Mouse (Mus musculus) liver, embryonic 13.5 days (tissue): Measurements from ENCODE around the gene Sdcbp2. TPM values are rescaled to one million over a fixed set of nuclear protein-coding genes. Genes with fewer than 3 reads are reported as not detected.
"Not testable (repeated sequence)": the region's sequence is repeated elsewhere in the genome, so short reads cannot be mapped to it uniquely, and the experiment has no call there.

Experiments used
- ATAC-seq: fragments of 200-750 bp; cut with Nextera tagmentation; 2 replicates; pipeline ENCODE4 v1.8.0; 2017; ENCODE audit warnings: low read depth, mild to moderate bottlenecking, moderate number of reproducible peaks, moderate library complexity
- DNase-seq: peaks from one replicate; pipeline ENCODE4 v3.0.0; 2022
- H3K27ac ChIP-seq: fragments of 300-500 bp; sonication (generic); 2 replicates; pipeline ENCODE4 v1.5.1; 2015; ENCODE audit warnings: moderate library complexity, mild to moderate bottlenecking, inconsistent platforms
- H3K27me3 ChIP-seq: fragments of 300-500 bp; sonication (generic); 2 replicates; pipeline ENCODE4 v1.6.1; 2015; ENCODE audit warnings: mild to moderate bottlenecking, inconsistent platforms
- H3K36me3 ChIP-seq: fragments of 300-500 bp; sonication (generic); 2 replicates; pipeline ENCODE4 v1.6.1; 2015; ENCODE audit warnings: mild to moderate bottlenecking, inconsistent platforms
- H3K4me1 ChIP-seq: fragments of 300-500 bp; sonication (generic); replicated peaks from 2 replicates; pipeline ENCODE4 v1.6.1; 2015; ENCODE audit warnings: inconsistent platforms
- H3K4me2 ChIP-seq: fragments of 300-500 bp; sonication (generic); 2 replicates; pipeline ENCODE4 v1.6.1; 2015; ENCODE audit warnings: inconsistent platforms, mild to moderate bottlenecking, moderate library complexity
- H3K4me3 ChIP-seq: fragments of 300-500 bp; sonication (generic); replicated peaks from 2 replicates; pipeline ENCODE4 v1.5.1; 2015; ENCODE audit warnings: mild to moderate bottlenecking, inconsistent platforms
- H3K9ac ChIP-seq: fragments of 300-500 bp; sonication (generic); 2 replicates; pipeline ENCODE4 v1.6.1; 2015; ENCODE audit warnings: mild to moderate bottlenecking, inconsistent platforms
- H3K9me3 ChIP-seq: fragments of 300-500 bp; sonication (generic); replicated peaks from 2 replicates; pipeline ENCODE4 v1.6.1; 2016; ENCODE audit warnings: inconsistent platforms
- WGBS: fragments of 180-500 bp; shearing (Covaris S2); methylation state at CpG from one replicate; pipeline ENCODE4 v1.1.7; 2015; ENCODE audit not compliant: insufficient replicate concordance; 5-methylcytosine and 5-hydroxymethylcytosine counted together
- polyA plus RNA-seq: library from polyadenylated mRNA; unstranded; fragments of >200 nt; fragmentation: Nextera tagmentation; extraction: Ambion mirVana; gene quantifications from 2 replicates; pipeline ENCODE4 v1.2.1, GENCODE M21; 2015

The Sdcbp2 gene
- polyA plus RNA-seq, 1 experiment from 2014 or later = 0.33 TPM

GRCm38 (mm10) chr2:151603630-151604029 is 31.2 kb downstream of the Sdcbp2 start:
- Histone ChIP-seq H3K27me3 (0 out of 2 replicates have a peak, but pooled peaks cover 4% of the 10 kb centered on the region), H3K4me3 (no peak overlapping the region)
- 37% methylated on average over 4 of the region's 4 CpGs for WGBS

GRCm38 (mm10) chr2:151605437-151605987 is 33.1 kb downstream of the Sdcbp2 start:
- Histone ChIP-seq H3K4me2 (no peak overlapping the region), H3K4me3 (no peak overlapping the region), H3K36me3 (no peaks in the 10 kb centered on the region), H3K4me1 (no peaks in the 10 kb centered on the region), H3K9me3 (no peaks in the 10 kb centered on the region), H3K27me3 (no peaks in the 10 kb centered on the region), H3K9ac (no peak overlapping the region), H3K27ac (no peak overlapping the region)
- no peak for ATAC-seq
- DNase-seq = no peak
- WGBS = 36% methylated on average over 10 of the region's 11 CpGs

More at GRCm38 (mm10) chr2:151603630-151604029, 31.2 kb downstream of the Sdcbp2 start:
- ATAC-seq = no peak
- H3K9me3 ChIP-seq = no peaks in the 10 kb centered on the region
- DNase-seq = no peak
- H3K4me2 ChIP-seq = no peak overlapping the region
- H3K9ac ChIP-seq = no peak overlapping the region
- H3K27ac ChIP-seq = no peak overlapping the region
- no peaks in the 10 kb centered on the region for H3K4me1 ChIP-seq
- no peaks in the 10 kb centered on the region for H3K36me3 ChIP-seq

GRCm38 (mm10) chr2:151608435-151608834 is 36.0 kb downstream of the Sdcbp2 start:
- H3K9ac ChIP-seq = no peak overlapping the region
- no peak overlapping the region for H3K4me3 ChIP-seq
- H3K4me1 ChIP-seq = no peaks in the 10 kb centered on the region
- no peaks in the 10 kb centered on the region for H3K36me3 ChIP-seq
- WGBS = 54% methylated on average over 1 of the region's 1 CpGs
- H3K27me3 ChIP-seq = no peaks in the 10 kb centered on the region
- DNase-seq (no peak), ATAC-seq (no peak)
- no peak overlapping the region for H3K4me2 ChIP-seq
- H3K27ac ChIP-seq = no peak overlapping the region
- no peaks in the 10 kb centered on the region for H3K9me3 ChIP-seq

- no peaks in the 10 kb centered on the region for H3K9me3 ChIP-seq
- H3K27me3 ChIP-seq = no peaks in the 10 kb centered on the region; the same call in 1 of the 2 replicates
- no peak overlapping the region for H3K4me3 ChIP-seq
- H3K4me1 ChIP-seq = no peaks in the 10 kb centered on the region
- no peak overlapping the region for H3K27ac ChIP-seq
- H3K36me3 ChIP-seq = no peaks in the 10 kb centered on the region
- no peak overlapping the region for H3K4me2 ChIP-seq
- ATAC-seq (no peak), DNase-seq (no peak)
- WGBS = 40% methylated on average over 3 of the region's 3 CpGs
- no peak overlapping the region for H3K9ac ChIP-seq
These were observed 37.6 kb downstream of the Sdcbp2 start for GRCm38 (mm10) chr2:151609974-151610373.

- not testable (repeated sequence) for DNase-seq, H3K27ac ChIP-seq, H3K4me3 ChIP-seq, H3K4me2 ChIP-seq, H3K9me3 ChIP-seq, H3K27me3 ChIP-seq, H3K36me3 ChIP-seq, H3K9ac ChIP-seq, H3K4me1 ChIP-seq, ATAC-seq
- WGBS = 69% methylated on average over 8 of the region's 8 CpGs
These were observed 43.4 kb downstream of the Sdcbp2 start for GRCm38 (mm10) chr2:151615779-151616178.

- Histone ChIP-seq H3K4me3 (no peak overlapping the region), H3K4me1 (no peaks in the 10 kb centered on the region), H3K36me3 (no peaks in the 10 kb centered on the region), H3K9ac (no peak overlapping the region), H3K4me2 (no peak overlapping the region), H3K27ac (no peak overlapping the region), H3K27me3 (no peaks in the 10 kb centered on the region; the same call in 1 of the 2 replicates), H3K9me3 (no peaks in the 10 kb centered on the region)
- 60% methylated on average over 6 of the region's 6 CpGs for WGBS
- ATAC-seq (no peak), DNase-seq (no peak)
These were observed 44.3 kb downstream of the Sdcbp2 start for GRCm38 (mm10) chr2:151616551-151617329.

- H3K9me3 ChIP-seq = no peaks in the 10 kb centered on the region
- no peak overlapping the region for H3K4me3 ChIP-seq
- 47% methylated on average over 3 of the region's 3 CpGs for WGBS
- DNase-seq (no peak), ATAC-seq (no peak)
- H3K4me2 ChIP-seq = no peak overlapping the region
- H3K36me3 ChIP-seq = no peaks in the 10 kb centered on the region
- no peak overlapping the region for H3K9ac ChIP-seq
- no peaks in the 10 kb centered on the region for H3K27me3 ChIP-seq
- H3K4me1 ChIP-seq = no peaks in the 10 kb centered on the region
- H3K27ac ChIP-seq = no peak overlapping the region
These were observed 51.4 kb downstream of the Sdcbp2 start for GRCm38 (mm10) chr2:151623776-151624175.

GRCm38 (mm10) chr2:151626296-151626695 is 53.9 kb downstream of the Sdcbp2 start:
- ATAC-seq = no peak
- no peak overlapping the region for H3K9ac ChIP-seq
- no peak for DNase-seq

GRCm38 (mm10) chr2:151628011-151628410 is 55.6 kb downstream of the Sdcbp2 start:
- no peaks in the 10 kb centered on the region for H3K36me3 ChIP-seq

More at GRCm38 (mm10) chr2:151626296-151626695, 53.9 kb downstream of the Sdcbp2 start:
- Histone ChIP-seq H3K27me3 (peaks cover 25% of the 10 kb centered on the region), H3K27ac (no peak overlapping the region), H3K4me2 (no peak overlapping the region), H3K9me3 (no peaks in the 10 kb centered on the region), H3K4me1 (no peaks in the 10 kb centered on the region), H3K4me3 (no peak overlapping the region), H3K36me3 (no peaks in the 10 kb centered on the region)
- 74% methylated on average over 7 of the region's 7 CpGs for WGBS

GRCm38 (mm10) chr2:151629310-151629709 is 56.9 kb downstream of the Sdcbp2 start:
- H3K9ac ChIP-seq = no peak overlapping the region
- H3K27me3 ChIP-seq = peaks cover 55% of the 10 kb centered on the region
- no peaks in the 10 kb centered on the region for H3K9me3 ChIP-seq
- no peak overlapping the region for H3K27ac ChIP-seq
- no peaks in the 10 kb centered on the region for H3K36me3 ChIP-seq
- ATAC-seq (no peak), DNase-seq (no peak)
- no peak overlapping the region for H3K4me3 ChIP-seq
- H3K4me2 ChIP-seq = no peak overlapping the region
- H3K4me1 ChIP-seq = 0 out of 2 replicates have a peak, but pooled peaks cover 6% of the 10 kb centered on the region
- WGBS = 42% methylated on average over 7 of the region's 7 CpGs

More at GRCm38 (mm10) chr2:151628011-151628410, 55.6 kb downstream of the Sdcbp2 start:
- ATAC-seq (no peak), DNase-seq (no peak)
- Histone ChIP-seq H3K9ac (no peak overlapping the region), H3K4me2 (no peak overlapping the region), H3K9me3 (no peaks in the 10 kb centered on the region), H3K27me3 (peaks cover 42% of the 10 kb centered on the region), H3K4me1 (0 out of 2 replicates have a peak, but pooled peaks cover 6% of the 10 kb centered on the region), H3K27ac (no peak overlapping the region), H3K4me3 (no peak overlapping the region)
- WGBS = 64% methylated on average over 3 of the region's 3 CpGs

GRCm38 (mm10) chr2:151631406-151632158 is 59.2 kb downstream of the Sdcbp2 start:
- Histone ChIP-seq H3K4me2 (peak overlapping the region; percentile 68), H3K27me3 (peaks cover 55% of the 10 kb centered on the region), H3K36me3 (no peaks in the 10 kb centered on the region), H3K27ac (no peak overlapping the region), H3K4me1 (0 out of 2 replicates have a peak, but pooled peaks cover 6% of the 10 kb centered on the region), H3K9me3 (no peaks in the 10 kb centered on the region), H3K9ac (no peak overlapping the region), H3K4me3 (peak overlapping the region; percentile 52)
- ATAC-seq (no peak), DNase-seq (no peak)
- WGBS = 3% methylated on average over 22 of the region's 22 CpGs
